Mouse (Mus musculus) T-helper 1 cell (primary cell): Measurements from ENCODE around the gene Ppa1.
"Not testable (repeated sequence)": the region's sequence is repeated elsewhere in the genome, so short reads cannot be mapped to it uniquely, and the experiment has no call there.

Experiments used
- in situ Hi-C: fragments of 300-600 bp; cut with MboI, MseI; formaldehyde crosslinking; loops from one replicate; pipeline ENCODE4 v1.15.1; 2025; ENCODE audit warnings: high pct_unique_total_duplicates

Gene Ppa1

DNA sequence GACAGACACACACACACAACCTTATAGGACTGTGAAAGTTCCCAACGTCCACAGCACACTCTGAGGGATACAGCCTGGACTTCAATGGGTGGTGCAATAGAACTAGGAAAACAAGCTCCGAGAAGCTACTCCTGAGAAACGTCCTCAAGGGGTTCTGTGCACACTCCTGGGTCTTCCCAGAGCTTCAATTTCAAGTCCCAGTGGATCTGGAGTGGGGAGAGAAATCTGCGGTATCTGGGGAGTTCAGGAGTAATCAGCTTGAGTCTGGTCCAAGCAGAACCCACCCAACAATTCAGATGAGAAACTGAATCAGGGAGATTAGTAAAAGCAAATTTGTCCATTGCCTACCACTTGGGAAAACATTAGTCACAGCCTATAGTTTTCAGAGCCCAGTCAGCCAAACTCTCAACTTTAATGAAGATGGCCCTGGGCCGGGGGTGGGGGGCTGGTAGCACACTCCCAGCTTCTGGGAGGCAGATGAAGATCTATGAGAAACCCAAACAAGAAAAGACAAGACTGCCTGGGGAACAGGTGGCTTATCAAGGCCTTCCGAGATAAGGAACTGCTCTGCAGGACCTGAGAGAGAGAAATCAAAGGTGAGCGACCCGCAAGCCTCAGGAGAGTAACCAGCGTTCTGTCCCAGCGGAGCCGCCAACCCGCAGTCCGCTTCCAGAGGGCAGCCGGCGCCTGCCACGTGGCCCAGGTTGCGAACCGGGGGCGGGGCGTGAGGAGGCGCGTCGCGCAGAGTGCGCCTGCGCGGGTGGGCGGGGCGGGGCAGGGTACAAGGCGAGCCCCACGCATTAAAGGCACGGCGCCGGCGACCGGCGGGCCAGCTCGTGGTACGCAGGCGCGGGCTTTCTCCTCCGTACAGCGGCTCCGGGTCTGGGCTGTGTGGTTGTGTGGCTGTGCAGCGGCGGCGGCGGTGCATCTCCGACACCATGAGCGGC is at the start of gene Ppa1:
Ppa1 (plus strand) TSS at position 763 of the 947 bp plus-strand sequence.
- in situ Hi-C loops, result no loop called here

- in situ Hi-C loops, result no loop called here
Observed at GRCm38 (mm10) chr10:61599556-61600114, 48.7 kb upstream of the Ppa1 start.

DNA sequence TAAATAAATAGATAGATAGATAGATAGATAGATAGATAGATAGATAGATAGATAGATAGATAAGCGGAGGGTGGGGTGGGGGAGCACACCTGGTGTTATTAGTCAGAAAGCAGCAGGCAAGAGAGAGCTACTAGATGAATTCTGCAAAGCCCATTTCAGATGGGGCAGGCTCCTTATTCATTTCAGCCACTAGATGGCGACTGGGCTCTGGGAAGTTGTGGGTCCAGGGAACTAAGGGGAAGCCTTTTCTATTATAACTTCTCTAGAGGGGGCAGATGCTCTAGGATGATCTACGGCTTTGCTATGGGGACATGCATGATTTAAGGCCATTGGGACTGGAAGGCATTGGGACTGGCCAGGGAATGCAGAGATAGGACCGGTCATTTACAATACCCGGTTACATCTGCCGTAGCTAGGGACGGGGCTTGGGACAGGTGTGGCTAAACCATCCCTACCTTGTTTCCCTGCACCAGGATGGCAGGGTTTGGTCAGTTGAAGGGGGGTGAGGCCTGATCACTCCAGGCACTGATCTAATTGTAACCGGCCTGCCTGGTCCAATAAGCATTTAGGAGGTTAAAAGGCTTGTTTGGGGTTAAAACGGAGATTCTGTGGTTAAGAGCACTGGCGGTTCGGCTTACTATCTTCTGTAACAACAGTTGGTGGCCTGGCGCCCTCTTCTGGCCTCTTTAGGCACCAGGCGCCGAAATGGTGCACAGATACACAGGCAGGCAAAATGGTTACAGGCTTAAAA is 45.9 kb upstream of the Ppa1 start:
- in situ Hi-C loops, result no loop called here

GRCm38 (mm10) chr10:61604376-61605065 is 43.8 kb upstream of the Ppa1 start:
- in situ Hi-C loops, result loop anchor here (5.0 kb wide), 1 partner anchor 53 kb away; no protein-coding TSS in a partner anchor

- in situ Hi-C loops, result loop anchor here (5.0 kb wide), 1 partner anchor 52 kb away; no protein-coding TSS in a partner anchor
Observed at GRCm38 (mm10) chr10:61605381-61605780, 43.0 kb upstream of the Ppa1 start.

GRCm38 (mm10) chr10:61605851-61606250 is 42.5 kb upstream of the Ppa1 start:
- in situ Hi-C loops, result loop anchor here (5.0 kb wide), 1 partner anchor 51 kb away; no protein-coding TSS in a partner anchor

- in situ Hi-C loops, result loop anchor here (5.0 kb wide), 1 partner anchor 49 kb away; no protein-coding TSS in a partner anchor
Observed at GRCm38 (mm10) chr10:61608233-61608632, 40.1 kb upstream of the Ppa1 start.

- in situ Hi-C loops, result no loop called here
Observed at GRCm38 (mm10) chr10:61610650-61611235, 37.6 kb upstream of the Ppa1 start.

GRCm38 (mm10) chr10:61614311-61614710 is 34.0 kb upstream of the Ppa1 start:
- in situ Hi-C loops, result no loop called here

GRCm38 (mm10) chr10:61618528-61618927 is 29.8 kb upstream of the Ppa1 start:
- in situ Hi-C loops, result no loop called here

- in situ Hi-C loops, result no loop called here
Observed at GRCm38 (mm10) chr10:61621681-61622080, 26.7 kb upstream of the Ppa1 start.

GRCm38 (mm10) chr10:61623874-61624273 is 24.5 kb upstream of the Ppa1 start:
- in situ Hi-C loops, result not testable (repeated sequence)

DNA sequence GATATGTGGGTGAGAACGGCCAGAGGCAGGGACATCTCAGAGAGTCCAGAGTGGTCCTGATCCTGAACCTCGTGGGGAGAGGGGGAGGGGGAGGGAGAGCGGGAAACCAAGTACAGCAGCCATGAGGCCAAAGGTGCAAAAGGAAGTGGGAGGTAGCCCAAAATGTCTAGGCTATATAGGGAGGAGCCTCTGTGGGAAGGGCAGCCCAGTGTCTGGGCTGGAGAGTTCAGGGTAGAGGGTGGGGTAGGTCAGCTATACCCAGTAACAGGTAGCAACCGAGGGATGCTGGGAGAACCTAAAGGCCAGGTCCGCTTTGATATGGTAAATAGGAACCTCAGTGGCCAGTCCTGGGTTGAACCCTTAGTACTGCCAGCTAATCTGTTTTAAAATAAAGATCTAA is 23.6 kb upstream of the Ppa1 start:
- in situ Hi-C loops, result no loop called here

GRCm38 (mm10) chr10:61625381-61626257 is 22.7 kb upstream of the Ppa1 start:
- in situ Hi-C loops, result no loop called here

- in situ Hi-C loops, result no loop called here
Observed at GRCm38 (mm10) chr10:61626551-61626950, 21.8 kb upstream of the Ppa1 start.

DNA sequence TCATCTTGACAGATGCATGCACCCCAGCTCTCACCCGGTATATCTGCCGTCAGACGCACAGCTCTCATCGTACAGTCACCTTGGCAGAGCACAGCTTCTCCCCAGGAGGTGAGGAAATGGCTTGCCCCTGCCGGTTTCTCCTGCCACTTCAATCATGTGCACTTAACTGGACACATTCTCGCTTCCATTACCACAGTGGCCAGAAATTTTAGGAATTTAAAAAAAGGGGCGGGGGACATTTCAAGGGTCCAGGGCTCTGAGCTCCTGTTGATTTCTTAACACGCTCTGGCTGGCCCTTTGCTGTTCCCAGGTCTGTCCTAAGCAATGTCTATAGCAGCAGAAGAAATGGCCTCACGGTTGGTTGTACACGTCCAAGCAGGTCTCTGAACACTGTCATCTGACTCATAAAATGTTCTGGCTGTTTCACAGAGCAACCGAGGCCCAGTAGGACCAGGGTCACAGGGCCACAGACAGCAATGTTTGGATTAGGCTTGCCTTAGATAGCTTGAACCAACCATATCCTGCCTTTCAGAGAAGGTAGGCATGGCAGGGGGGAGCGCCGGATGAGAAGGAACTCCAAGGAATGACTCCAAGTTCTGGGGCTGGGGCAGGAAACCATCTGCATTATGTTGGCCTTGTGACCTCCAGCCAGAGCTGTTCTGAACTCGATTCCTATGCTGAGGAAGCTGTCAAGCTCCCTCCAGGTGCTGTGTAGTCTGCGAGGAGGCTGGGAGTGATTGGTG is 21.0 kb upstream of the Ppa1 start:
- in situ Hi-C loops, result no loop called here

DNA sequence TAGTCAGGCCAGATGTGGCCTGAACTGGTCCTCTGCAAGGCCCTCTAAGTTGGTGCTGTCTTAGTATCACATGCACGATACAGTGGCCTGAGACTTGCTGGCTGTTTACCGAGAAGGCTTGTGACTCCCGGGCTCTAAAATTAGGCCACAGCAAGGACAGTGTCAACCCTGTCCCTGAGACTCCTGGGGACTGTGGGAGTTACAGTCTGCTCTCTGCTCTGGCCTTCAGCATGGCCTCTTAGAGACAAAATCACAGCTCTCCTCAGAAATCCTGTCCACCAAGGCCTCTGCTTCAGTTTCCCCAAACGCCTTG is 20.5 kb upstream of the Ppa1 start:
- in situ Hi-C loops, result no loop called here

DNA sequence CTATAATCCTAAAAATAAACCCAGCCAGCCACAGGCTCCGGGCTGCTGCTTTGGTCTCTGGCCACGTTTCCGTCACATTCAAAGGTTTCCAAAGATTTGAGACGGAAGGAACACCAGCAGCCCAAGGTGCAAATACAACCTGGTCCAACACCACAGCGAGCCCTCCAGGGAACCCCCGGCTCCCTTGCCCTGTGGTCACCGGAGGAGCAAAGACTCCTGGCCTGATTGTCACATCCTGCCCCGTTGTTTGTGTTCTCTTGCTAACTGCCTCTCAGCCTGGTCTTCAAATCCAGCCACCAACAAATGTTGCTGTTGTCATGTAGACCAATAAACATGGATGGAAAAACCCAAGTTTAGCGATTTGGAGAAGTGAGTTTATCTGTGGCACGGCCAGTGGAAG is 15.9 kb upstream of the Ppa1 start:
- in situ Hi-C loops, result loop anchor here (5.0 kb wide), 1 partner anchor 710 kb away; no protein-coding TSS in a partner anchor

- in situ Hi-C loops, result no loop called here
Observed at GRCm38 (mm10) chr10:61637055-61637454, 11.3 kb upstream of the Ppa1 start.
